Mouse (Mus musculus) hindbrain, embryonic 14.5 days (tissue): Measurements from ENCODE around the gene Acmsd. TPM values are rescaled to one million over a fixed set of nuclear protein-coding genes. Genes with fewer than 3 reads are reported as not detected.

Experiments
- ATAC-seq: fragments of 200-750 bp; cut with Nextera tagmentation; 2 replicates; pipeline ENCODE4 v1.8.0; 2017; ENCODE audit warnings: moderate number of reproducible peaks, mild to moderate bottlenecking, moderate TSS enrichment, moderate library complexity; ENCODE audit not compliant: low FRiP score
- DNase-seq: peaks from one replicate; pipeline ENCODE4 v3.0.0-alpha.2; 2015; ENCODE audit warnings: low spot score
- H3K27ac ChIP-seq: fragments of 300-500 bp; sonication (generic); 2 replicates; pipeline ENCODE4 v1.5.1; 2014; ENCODE audit warnings: mild to moderate bottlenecking, moderate library complexity
- H3K27me3 ChIP-seq: fragments of 300-500 bp; sonication (generic); 2 replicates; pipeline ENCODE4 v1.6.1; 2014; ENCODE audit warnings: mild to moderate bottlenecking, low read length, mixed read lengths; ENCODE audit not compliant: control insufficient read depth, insufficient read depth
- H3K36me3 ChIP-seq: fragments of 300-500 bp; sonication (generic); replicated peaks from 2 replicates; pipeline ENCODE4 v1.6.1; 2014; ENCODE audit not compliant: control insufficient read depth, insufficient read depth
- H3K4me1 ChIP-seq: fragments of 300-500 bp; sonication (generic); replicated peaks from 2 replicates; pipeline ENCODE4 v1.6.1; 2014; ENCODE audit warnings: antibody characterized with exemption, low read length, mixed read lengths; ENCODE audit not compliant: control insufficient read depth, insufficient read depth
- H3K4me2 ChIP-seq: fragments of 300-500 bp; sonication (generic); replicated peaks from 2 replicates; pipeline ENCODE4 v1.6.1; 2014; ENCODE audit warnings: mild to moderate bottlenecking, moderate library complexity
- H3K4me3 ChIP-seq: fragments of 300-500 bp; sonication (generic); replicated peaks from 2 replicates; pipeline ENCODE4 v1.5.1; 2014; ENCODE audit warnings: mild to moderate bottlenecking, low read length
- H3K9ac ChIP-seq: fragments of 300-500 bp; sonication (generic); 2 replicates; pipeline ENCODE4 v1.6.1; 2014
- H3K9me3 ChIP-seq: fragments of 300-500 bp; sonication (generic); 2 replicates; pipeline ENCODE4 v1.6.1; 2016; ENCODE audit warnings: low read length; ENCODE audit not compliant: control insufficient read depth
- WGBS: fragments of 180-500 bp; shearing (Covaris S2); extraction: QIAGEN DNeasy Blood & Tissue Kit; methylation state at CpG from one replicate; pipeline ENCODE4 v1.1.7; 2014; 5-methylcytosine and 5-hydroxymethylcytosine counted together
- polyA plus RNA-seq: library from polyadenylated mRNA; unstranded; fragments of >200 nt; fragmentation: Nextera tagmentation; extraction: Ambion mirVana; gene quantifications from 2 replicates; pipeline ENCODE4 v1.2.1, GENCODE M21; 2014

The Acmsd gene
- polyA plus RNA-seq, 1 experiment from 2014 or later, result 0.17 TPM

DNA sequence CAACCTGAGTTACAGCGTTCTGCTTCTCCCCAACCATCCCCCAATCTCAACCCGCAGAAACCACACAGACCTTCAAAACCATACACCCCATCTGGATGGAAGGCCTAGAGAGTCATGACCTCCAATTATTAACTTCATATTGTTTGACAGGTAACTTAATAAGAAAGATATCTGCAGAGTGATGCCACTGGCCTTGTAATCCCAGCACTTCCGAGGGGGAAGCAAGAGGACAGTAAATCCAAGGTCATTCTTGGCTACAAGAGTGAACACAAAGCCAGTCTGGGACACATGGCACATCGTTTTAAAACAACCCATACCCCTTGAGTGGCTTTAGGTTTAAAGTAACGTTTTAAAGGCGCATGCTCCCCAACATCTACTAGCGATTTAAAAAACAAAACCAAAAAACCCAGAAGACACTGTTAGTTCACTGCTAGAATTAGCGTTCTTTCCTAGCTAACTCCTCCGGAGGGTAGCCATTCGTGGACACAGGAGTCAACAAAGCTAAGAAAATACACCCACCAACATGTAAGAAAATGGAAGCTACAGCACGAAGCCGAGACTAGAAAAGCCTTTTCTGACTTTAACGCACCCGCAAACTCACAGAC is 44.1 kb downstream of the Acmsd start:
- Histone ChIP-seq H3K9ac (peak overlapping the region; percentile 60), H3K27me3 (no peaks in the 10 kb centered on the region), H3K36me3 (no peaks in the 10 kb centered on the region), H3K27ac (peak overlapping the region; percentile 77), H3K4me2 (peak overlapping the region; percentile 89), H3K9me3 (no peaks in the 10 kb centered on the region), H3K4me3 (peak overlapping the region; percentile 93), H3K4me1 (peaks cover 31% of the 10 kb centered on the region)
- 2% methylated on average over 14 of the region's 14 CpGs for WGBS
- DNase-seq, result no peak
- ATAC-seq, result peak; percentile 52

DNA sequence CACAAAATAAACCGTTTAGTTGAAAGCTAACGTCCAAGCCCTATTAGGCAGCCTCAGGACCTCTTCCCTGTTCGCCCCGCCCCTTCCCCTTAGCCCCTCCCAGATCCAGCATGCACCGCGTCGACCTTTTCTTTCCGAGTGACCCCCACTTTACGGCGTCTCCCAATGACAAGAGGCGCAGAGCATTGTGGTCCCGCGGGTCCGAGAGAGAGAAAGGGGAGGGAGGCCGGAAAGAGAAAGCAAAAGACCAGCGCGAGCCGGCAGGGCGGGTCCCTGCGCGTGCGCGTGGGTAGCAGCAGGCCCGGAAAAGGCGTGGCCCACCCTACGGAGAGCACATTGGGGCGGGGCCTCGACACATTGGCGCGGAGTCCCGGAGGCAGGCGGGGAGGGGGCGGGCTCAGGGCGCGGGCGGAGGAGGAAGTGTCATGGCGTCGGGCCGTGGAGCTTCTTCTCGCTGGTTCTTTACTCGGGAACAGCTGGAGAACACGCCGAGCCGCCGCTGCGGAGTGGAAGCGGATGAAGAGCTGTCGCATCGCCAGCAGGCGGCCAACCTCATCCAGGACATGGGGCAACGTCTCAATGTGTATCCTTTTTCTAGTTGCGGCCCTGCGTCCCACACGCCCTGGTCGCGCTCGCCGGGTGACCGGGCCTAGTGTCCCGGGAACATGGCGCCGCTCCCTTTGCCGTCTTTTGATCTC is 44.7 kb downstream of the Acmsd start, which contains the start of gene Ccnt2:
Ccnt2 (plus strand) TSS at position 362 of the 698 bp plus-strand sequence.
- Histone ChIP-seq H3K9ac (peak within 1 kb of the TSS; percentile 93), H3K27ac (peak within 1 kb of the TSS; percentile 95), H3K36me3 (peaks cover under 1% of the 10 kb centered on the region; the same call in 1 of the 2 replicates), H3K27me3 (no peaks in the 10 kb centered on the region), H3K9me3 (no peaks in the 10 kb centered on the region), H3K4me1 (peaks cover 31% of the 10 kb centered on the region), H3K4me2 (peak within 1 kb of the TSS; percentile 89), H3K4me3 (peak within 1 kb of the TSS; percentile 93)
- DNase-seq (peak; percentile 98), ATAC-seq (peak; percentile 99)
- under 1% methylated on average over 63 of the region's 63 CpGs for WGBS

DNA sequence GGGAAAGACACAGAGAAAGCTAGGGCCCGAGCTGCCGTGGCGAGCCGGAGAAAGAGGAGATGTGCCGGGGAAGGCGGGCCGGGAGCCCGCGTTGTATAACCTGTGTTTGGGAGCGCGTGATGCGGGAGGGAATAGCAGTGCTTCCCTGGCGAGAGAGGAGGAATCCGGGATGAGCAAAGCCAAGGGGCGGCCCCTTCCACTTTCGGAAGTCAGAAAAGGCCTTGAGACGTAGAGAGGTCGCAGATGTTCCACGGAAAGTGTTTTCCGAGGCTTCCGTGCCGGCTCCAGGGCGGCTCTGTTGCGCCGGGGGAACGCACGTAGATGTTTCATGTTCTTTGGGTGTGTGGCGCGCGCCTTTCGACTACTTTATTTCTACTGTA is 45.3 kb downstream of the Acmsd start:
- DNase-seq (peak; percentile 53), ATAC-seq (no peak)
- peaks cover 6% of the 10 kb centered on the region; the same call in 1 of the 2 replicates for H3K36me3 ChIP-seq
- under 1% methylated on average over 31 of the region's 31 CpGs for WGBS
- H3K27ac ChIP-seq, result peak overlapping the region; percentile 95
- H3K9me3 ChIP-seq, result no peaks in the 10 kb centered on the region
- peak overlapping the region; percentile 93 for H3K4me3 ChIP-seq
- H3K27me3 ChIP-seq, result no peaks in the 10 kb centered on the region
- H3K4me2 ChIP-seq, result peak overlapping the region; percentile 71
- peak overlapping the region; percentile 93 for H3K9ac ChIP-seq
- H3K4me1 ChIP-seq, result peaks cover 31% of the 10 kb centered on the region

DNA sequence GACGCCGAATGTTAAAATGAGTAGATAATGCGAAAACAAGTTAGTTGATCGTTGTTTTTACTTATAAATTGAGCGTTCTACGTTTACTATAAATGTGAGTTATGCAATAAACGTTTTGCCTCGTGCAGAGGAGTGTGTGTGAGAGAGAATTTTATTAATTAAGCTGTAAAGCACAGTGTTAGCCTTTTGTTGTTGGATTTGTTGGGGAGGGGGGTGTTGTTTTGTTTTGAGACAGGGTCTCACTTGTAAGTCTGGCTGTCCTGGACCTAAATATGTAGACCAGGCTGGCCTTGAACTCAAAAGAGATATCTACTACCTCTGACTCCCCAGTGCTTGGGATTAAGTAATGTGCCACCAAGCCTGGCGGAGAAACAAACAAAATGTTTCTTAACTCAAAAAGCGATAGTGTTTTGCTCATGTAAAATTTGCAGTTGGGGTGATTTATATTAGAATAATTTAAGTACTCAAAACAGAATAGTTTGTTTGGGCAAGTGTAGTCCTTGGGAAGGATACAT is 46.0 kb downstream of the Acmsd start:
- peak overlapping the region; percentile 93 for H3K9ac ChIP-seq
- no peaks in the 10 kb centered on the region for H3K9me3 ChIP-seq
- peaks cover 31% of the 10 kb centered on the region for H3K4me1 ChIP-seq
- ATAC-seq (no peak), DNase-seq (no peak)
- peak overlapping the region; percentile 95 for H3K27ac ChIP-seq
- H3K4me3 ChIP-seq, result peak overlapping the region; percentile 93
- H3K36me3 ChIP-seq, result peaks cover 8% of the 10 kb centered on the region; the same call in 1 of the 2 replicates
- peak overlapping the region; percentile 71 for H3K4me2 ChIP-seq
- 13% methylated on average over 10 of the region's 10 CpGs for WGBS
- H3K27me3 ChIP-seq, result no peaks in the 10 kb centered on the region

DNA sequence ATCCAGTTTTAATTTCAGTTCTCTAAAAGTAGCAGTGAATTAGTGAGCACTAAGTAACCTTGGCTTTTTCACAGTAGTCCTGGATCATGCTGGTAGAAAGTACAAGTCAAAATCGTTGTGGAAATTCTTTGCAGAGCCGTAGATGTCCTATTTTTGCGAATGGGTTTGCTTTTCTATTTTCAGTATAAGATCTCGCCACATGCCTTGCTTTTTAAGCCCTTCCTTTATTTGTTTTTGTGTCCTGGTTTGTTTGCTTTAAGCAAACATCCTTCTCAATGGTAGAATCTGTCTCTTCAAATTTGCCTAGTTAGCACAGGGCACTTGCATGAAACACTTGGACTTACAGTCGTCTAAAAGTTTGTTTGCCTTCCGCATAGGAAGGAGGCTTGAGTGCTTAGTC is 47.0 kb downstream of the Acmsd start:
- H3K27ac ChIP-seq, result no peak overlapping the region
- peaks cover 8% of the 10 kb centered on the region; the same call in 1 of the 2 replicates for H3K36me3 ChIP-seq
- no peak overlapping the region for H3K9ac ChIP-seq
- 0 out of 2 replicates have a peak overlapping the region, but pooled peaks have one; percentile 93 for H3K4me3 ChIP-seq
- no peak for ATAC-seq
- DNase-seq, result no peak
- no peaks in the 10 kb centered on the region for H3K27me3 ChIP-seq
- WGBS, result 78% methylated on average over 6 of the region's 6 CpGs
- no peaks in the 10 kb centered on the region for H3K9me3 ChIP-seq
- H3K4me1 ChIP-seq, result peaks cover 37% of the 10 kb centered on the region
- H3K4me2 ChIP-seq, result peak overlapping the region; percentile 71

DNA sequence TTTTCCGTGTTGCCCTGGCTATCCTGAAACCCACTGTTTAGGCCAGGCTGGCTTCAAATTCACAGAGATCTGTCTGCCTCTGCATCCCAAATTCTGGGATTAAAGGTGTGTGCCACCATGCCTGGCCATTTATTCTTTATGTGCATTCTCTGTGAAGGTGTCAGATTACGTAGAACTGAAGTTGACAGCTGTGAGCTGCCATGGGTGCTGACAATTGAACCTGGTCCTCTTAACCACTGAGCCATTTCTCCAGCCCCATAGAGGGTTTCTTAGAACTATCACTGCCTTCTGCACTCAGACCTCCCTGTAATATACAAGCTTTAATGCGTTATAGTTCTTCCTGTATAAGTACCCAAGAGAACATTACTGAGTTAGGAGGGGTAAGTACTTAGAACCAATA is 49.4 kb downstream of the Acmsd start:
- Histone ChIP-seq H3K27ac (no peak overlapping the region), H3K27me3 (no peaks in the 10 kb centered on the region), H3K4me2 (no peak overlapping the region), H3K4me1 (peaks cover 36% of the 10 kb centered on the region), H3K9me3 (no peaks in the 10 kb centered on the region), H3K4me3 (no peak overlapping the region), H3K9ac (no peak overlapping the region), H3K36me3 (peaks cover 8% of the 10 kb centered on the region; the same call in 1 of the 2 replicates)
- DNase-seq (no peak), ATAC-seq (no peak)
- WGBS, result 91% methylated on average over 3 of the region's 3 CpGs

DNA sequence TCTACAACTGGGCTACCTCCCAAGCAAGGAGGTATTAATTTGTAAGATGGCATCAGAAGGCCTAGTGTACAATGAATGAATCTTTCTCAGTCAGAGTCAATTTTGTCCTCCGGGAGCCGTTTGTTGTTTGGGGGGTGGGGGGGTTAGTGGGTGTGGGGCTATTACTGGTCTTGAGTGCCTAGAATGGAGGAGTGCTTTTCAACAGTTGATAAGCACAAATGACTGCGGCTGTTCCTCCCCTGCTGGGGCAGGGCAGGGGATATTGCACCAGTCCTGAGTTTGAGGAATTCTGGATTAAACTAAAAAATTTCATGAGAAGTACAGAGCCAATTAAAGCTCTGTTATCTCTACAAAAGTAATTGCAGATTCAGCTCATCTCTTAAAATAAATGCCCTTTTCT is 50.9 kb downstream of the Acmsd start:
- DNase-seq, result no peak
- H3K27ac ChIP-seq, result no peak overlapping the region
- 40% methylated on average over 3 of the region's 3 CpGs for WGBS
- no peak overlapping the region for H3K9ac ChIP-seq
- H3K4me1 ChIP-seq, result peaks cover 34% of the 10 kb centered on the region
- no peak overlapping the region for H3K4me3 ChIP-seq
- ATAC-seq, result no peak
- peaks cover 8% of the 10 kb centered on the region; the same call in 1 of the 2 replicates for H3K36me3 ChIP-seq
- H3K4me2 ChIP-seq, result no peak overlapping the region
- H3K9me3 ChIP-seq, result no peaks in the 10 kb centered on the region
- H3K27me3 ChIP-seq, result no peaks in the 10 kb centered on the region

DNA sequence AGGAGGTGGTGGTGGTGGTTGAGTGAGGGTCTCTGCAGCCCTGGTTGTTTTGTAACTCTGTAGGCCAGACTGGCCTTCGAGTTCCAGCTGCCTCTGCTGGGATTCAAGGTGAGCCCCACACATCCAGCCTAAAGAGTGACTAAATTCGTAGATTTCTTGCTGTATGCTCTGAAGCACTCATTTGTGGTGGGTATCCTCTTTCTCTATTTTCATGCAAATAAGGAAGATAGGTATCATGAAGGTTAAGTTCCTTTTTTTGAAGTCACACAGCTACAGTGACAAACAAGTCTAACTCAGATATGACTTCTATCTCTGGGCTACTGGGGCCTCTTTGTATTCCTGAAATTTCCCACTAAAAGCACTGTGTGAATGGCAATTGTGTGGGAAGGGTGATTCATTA is 51.6 kb downstream of the Acmsd start:
- 74% methylated on average over 2 of the region's 2 CpGs for WGBS
- DNase-seq, result no peak

DNA sequence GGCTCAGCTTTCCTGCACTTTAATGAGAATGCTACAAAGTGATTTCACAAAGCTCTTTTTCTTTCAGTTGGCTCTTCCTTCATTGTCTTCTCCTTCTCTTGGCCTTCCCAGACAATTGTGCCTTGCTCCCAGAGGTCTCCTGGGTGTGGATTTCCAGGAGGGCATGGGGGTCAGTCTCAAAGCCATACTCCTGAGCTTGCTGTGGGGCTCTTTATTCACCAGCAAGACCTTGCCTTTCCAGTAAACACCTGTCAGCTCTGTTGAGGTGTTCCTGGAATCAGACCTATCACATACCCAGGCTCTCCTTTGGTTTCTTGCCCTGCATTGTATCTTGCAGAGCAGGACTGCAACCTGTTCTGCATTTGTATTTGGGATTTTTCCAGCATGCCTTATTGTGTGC is 54.6 kb downstream of the Acmsd start:
- no peaks in the 10 kb centered on the region for H3K27me3 ChIP-seq

More for the DNA sequence above, 51.6 kb downstream of the Acmsd start:
- Histone ChIP-seq H3K9ac (no peak overlapping the region), H3K9me3 (no peaks in the 10 kb centered on the region), H3K27me3 (no peaks in the 10 kb centered on the region), H3K36me3 (peaks cover 8% of the 10 kb centered on the region; the same call in 1 of the 2 replicates), H3K4me3 (no peak overlapping the region), H3K4me2 (no peak overlapping the region), H3K27ac (no peak overlapping the region), H3K4me1 (peaks cover 30% of the 10 kb centered on the region)
- no peak for ATAC-seq

More for the DNA sequence above, 54.6 kb downstream of the Acmsd start:
- 0 out of 2 replicates have a peak, but pooled peaks cover 8% of the 10 kb centered on the region for H3K36me3 ChIP-seq
- no peaks in the 10 kb centered on the region for H3K9me3 ChIP-seq
- peaks cover 17% of the 10 kb centered on the region for H3K4me1 ChIP-seq
- H3K4me2 ChIP-seq, result no peak overlapping the region
- H3K9ac ChIP-seq, result no peak overlapping the region
- H3K27ac ChIP-seq, result no peak overlapping the region
- DNase-seq (no peak), ATAC-seq (no peak)
- H3K4me3 ChIP-seq, result no peak overlapping the region
